Mouse (Mus musculus): ENCODE results near the gene Sin3a. TPM values are rescaled to one million over a fixed set of nuclear protein-coding genes. Genes with fewer than 3 reads are reported as not detected.

The Sin3a gene
- polyA plus RNA-seq, 1 experiment from 2014 or later: 33.2 TPM

GRCm38 (mm10) chr9:57074822-57075603, 3.2 kb downstream of the Sin3a start:
- no peaks in the 10 kb centered on the region for H3K9me3 ChIP-seq
- H3K4me3 ChIP-seq (replicated peaks): peak overlapping the region; percentile 94
- no peaks in the 10 kb centered on the region for H3K27me3 ChIP-seq
- peak overlapping the region; percentile 97 for H3K27ac ChIP-seq
- H3K36me3 ChIP-seq: no peaks in the 10 kb centered on the region
- peak overlapping the region; percentile 78 for H3K4me2 ChIP-seq (replicated peaks)
- H3K4me1 ChIP-seq (replicated peaks): peaks cover 40% of the 10 kb centered on the region
- WGBS: 7% methylated on average over 17 of the region's 17 CpGs
- ATAC-seq: no peak
- peak overlapping the region; percentile 63 for H3K9ac ChIP-seq (replicated peaks)

- Histone ChIP-seq H3K27me3 (no peaks in the 10 kb centered on the region), H3K9me3 (no peaks in the 10 kb centered on the region), H3K4me3 (replicated peaks) (peak overlapping the region; percentile 94), H3K9ac (replicated peaks) (peak overlapping the region; percentile 87), H3K36me3 (no peaks in the 10 kb centered on the region), H3K27ac (peak overlapping the region; percentile 98), H3K4me1 (replicated peaks) (peaks cover 37% of the 10 kb centered on the region), H3K4me2 (replicated peaks) (peak overlapping the region; percentile 78)
- WGBS: under 1% methylated on average over 43 of the region's 43 CpGs
- ATAC-seq: peak; percentile 90
These were observed 4.0 kb downstream of the Sin3a start for GRCm38 (mm10) chr9:57075681-57076381.

GRCm38 (mm10) chr9:57076701-57077660, 5.1 kb downstream of the Sin3a start:
- peak; percentile 2; the same call in 1 of the 2 replicates for ATAC-seq
- H3K4me2 ChIP-seq (replicated peaks): peak overlapping the region; percentile 78
- 2% methylated on average over 65 of the region's 72 CpGs for WGBS
- H3K9me3 ChIP-seq: no peaks in the 10 kb centered on the region
- no peaks in the 10 kb centered on the region for H3K36me3 ChIP-seq
- peaks cover 29% of the 10 kb centered on the region for H3K4me1 ChIP-seq (replicated peaks)
- peak overlapping the region; percentile 87 for H3K9ac ChIP-seq (replicated peaks)
- H3K4me3 ChIP-seq (replicated peaks): peak overlapping the region; percentile 94
- H3K27ac ChIP-seq: peak overlapping the region; percentile 98
- H3K27me3 ChIP-seq: no peaks in the 10 kb centered on the region

DNA sequence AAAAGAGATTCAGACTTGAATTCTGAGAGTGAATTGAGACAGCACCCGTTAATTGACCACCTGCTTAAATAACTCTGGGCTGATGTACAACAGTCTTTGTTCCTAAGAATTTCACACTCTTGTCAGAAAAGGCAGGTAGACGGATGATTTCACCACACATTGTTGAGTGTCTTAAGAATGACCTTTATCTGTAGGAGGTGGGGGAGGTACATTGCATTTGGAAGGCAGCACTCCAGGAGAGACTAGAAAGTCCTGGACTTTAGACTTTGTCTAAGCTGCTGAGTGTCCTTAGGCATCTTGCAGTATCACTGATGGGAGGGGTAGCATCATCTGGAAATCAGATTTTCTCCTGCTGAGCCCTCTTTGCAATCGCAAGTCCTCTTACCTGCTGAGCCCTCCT, 10.4 kb downstream of the Sin3a start:
- Histone ChIP-seq H3K9ac (replicated peaks) (no peak overlapping the region), H3K27ac (no peak overlapping the region), H3K4me2 (replicated peaks) (no peak overlapping the region), H3K27me3 (no peaks in the 10 kb centered on the region), H3K9me3 (no peaks in the 10 kb centered on the region), H3K36me3 (peaks cover 14% of the 10 kb centered on the region), H3K4me3 (replicated peaks) (no peak overlapping the region), H3K4me1 (replicated peaks) (peaks cover 10% of the 10 kb centered on the region)
- ATAC-seq: no peak
- WGBS: 86% methylated on average over 3 of the region's 3 CpGs

DNA sequence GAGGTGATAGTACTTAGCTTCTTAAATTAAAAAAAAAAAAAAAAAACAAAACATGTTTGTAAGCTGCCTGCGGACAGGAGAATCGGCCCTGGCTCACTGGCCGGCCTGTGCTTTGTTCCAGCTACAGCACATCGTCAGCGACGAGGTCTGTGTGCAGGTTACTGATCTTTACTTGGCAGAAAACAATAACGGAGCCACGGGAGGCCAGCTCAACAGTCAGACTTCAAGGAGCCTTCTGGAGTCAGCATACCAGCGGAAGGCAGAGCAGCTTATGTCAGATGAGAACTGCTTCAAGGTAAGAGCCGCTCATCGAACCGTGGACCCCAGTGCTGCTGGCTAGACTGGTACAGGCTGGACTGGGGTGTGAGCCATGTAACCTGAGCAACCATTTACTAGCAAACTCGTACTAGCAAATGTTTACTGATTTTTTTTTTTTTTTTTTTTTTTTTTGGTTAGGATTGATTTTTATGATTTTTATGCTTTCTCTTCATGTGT, 45.5 kb downstream of the Sin3a start:
- Histone ChIP-seq H3K9me3 (no peaks in the 10 kb centered on the region), H3K27me3 (no peaks in the 10 kb centered on the region), H3K4me2 (replicated peaks) (no peak overlapping the region), H3K4me3 (replicated peaks) (no peak overlapping the region), H3K36me3 (peaks cover 83% of the 10 kb centered on the region), H3K9ac (replicated peaks) (no peak overlapping the region), H3K4me1 (replicated peaks) (no peaks in the 10 kb centered on the region), H3K27ac (no peak overlapping the region)
- no peak for ATAC-seq
- WGBS: 90% methylated on average over 13 of the region's 13 CpGs

- Histone ChIP-seq H3K9ac (replicated peaks) (no peak overlapping the region; the same call in 1 of the 2 replicates), H3K27me3 (no peaks in the 10 kb centered on the region), H3K4me3 (replicated peaks) (peak overlapping the region; percentile 56; the same call in 1 of the 2 replicates), H3K9me3 (no peaks in the 10 kb centered on the region), H3K27ac (no peak overlapping the region), H3K36me3 (peaks cover 39% of the 10 kb centered on the region), H3K4me2 (replicated peaks) (peak overlapping the region; percentile 67), H3K4me1 (replicated peaks) (peaks cover 15% of the 10 kb centered on the region)
- ATAC-seq: no peak
These were observed 57.8 kb downstream of the Sin3a start for GRCm38 (mm10) chr9:57129641-57130040.

GRCm38 (mm10) chr9:57130577-57131433, 59.0 kb downstream of the Sin3a start, which contains the start of gene Man2c1:
Man2c1 (plus strand) TSS chr9:57130690.
- WGBS: under 1% methylated on average over 57 of the region's 58 CpGs
- peak within 1 kb of the TSS; percentile 92 for H3K27ac ChIP-seq
- H3K9ac ChIP-seq (replicated peaks): peak within 1 kb of the TSS; percentile 64
- ATAC-seq: peak; percentile 95
- peaks cover 15% of the 10 kb centered on the region for H3K4me1 ChIP-seq (replicated peaks)
- peak within 1 kb of the TSS; percentile 56 for H3K4me3 ChIP-seq (replicated peaks)
- no peaks in the 10 kb centered on the region for H3K9me3 ChIP-seq
- peak within 1 kb of the TSS; percentile 67 for H3K4me2 ChIP-seq (replicated peaks)
- peaks cover 40% of the 10 kb centered on the region for H3K36me3 ChIP-seq
- no peaks in the 10 kb centered on the region for H3K27me3 ChIP-seq

DNA sequence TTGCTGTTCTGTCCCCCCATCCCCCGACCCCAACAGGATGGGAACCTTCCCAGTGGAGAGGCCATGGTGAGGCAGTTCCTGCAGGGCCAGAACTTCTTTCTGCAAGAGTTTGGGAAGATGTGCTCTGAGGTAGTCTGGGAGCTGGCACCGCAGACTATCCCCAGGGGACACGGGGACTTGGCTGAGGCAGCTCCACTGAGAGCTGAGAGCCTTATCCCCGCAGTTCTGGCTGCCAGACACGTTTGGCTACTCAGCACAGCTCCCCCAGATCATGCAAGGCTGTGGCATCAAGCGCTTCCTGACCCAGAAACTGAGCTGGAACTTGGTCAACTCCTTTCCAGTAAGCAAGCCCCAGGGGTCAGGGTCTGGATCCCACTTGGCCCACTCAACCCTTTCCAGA, 65.4 kb downstream of the Sin3a start:
- H3K4me2 ChIP-seq (replicated peaks): no peak overlapping the region
- no peaks in the 10 kb centered on the region for H3K4me1 ChIP-seq (replicated peaks)
- H3K9me3 ChIP-seq: no peaks in the 10 kb centered on the region
- 91% methylated on average over 6 of the region's 6 CpGs for WGBS
- no peak overlapping the region for H3K4me3 ChIP-seq (replicated peaks)
- H3K36me3 ChIP-seq: peaks cover 78% of the 10 kb centered on the region
- ATAC-seq: no peak
- no peak overlapping the region for H3K9ac ChIP-seq (replicated peaks)
- no peak overlapping the region for H3K27ac ChIP-seq
- no peaks in the 10 kb centered on the region for H3K27me3 ChIP-seq

GRCm38 (mm10) chr9:57137777-57138176, 65.9 kb downstream of the Sin3a start:
- Histone ChIP-seq H3K27ac (no peak overlapping the region), H3K9ac (replicated peaks) (no peak overlapping the region), H3K9me3 (no peaks in the 10 kb centered on the region), H3K27me3 (no peaks in the 10 kb centered on the region), H3K4me1 (replicated peaks) (no peaks in the 10 kb centered on the region), H3K36me3 (peaks cover 83% of the 10 kb centered on the region), H3K4me3 (replicated peaks) (no peak overlapping the region), H3K4me2 (replicated peaks) (no peak overlapping the region)
- 89% methylated on average over 9 of the region's 9 CpGs for WGBS
- ATAC-seq: no peak

DNA sequence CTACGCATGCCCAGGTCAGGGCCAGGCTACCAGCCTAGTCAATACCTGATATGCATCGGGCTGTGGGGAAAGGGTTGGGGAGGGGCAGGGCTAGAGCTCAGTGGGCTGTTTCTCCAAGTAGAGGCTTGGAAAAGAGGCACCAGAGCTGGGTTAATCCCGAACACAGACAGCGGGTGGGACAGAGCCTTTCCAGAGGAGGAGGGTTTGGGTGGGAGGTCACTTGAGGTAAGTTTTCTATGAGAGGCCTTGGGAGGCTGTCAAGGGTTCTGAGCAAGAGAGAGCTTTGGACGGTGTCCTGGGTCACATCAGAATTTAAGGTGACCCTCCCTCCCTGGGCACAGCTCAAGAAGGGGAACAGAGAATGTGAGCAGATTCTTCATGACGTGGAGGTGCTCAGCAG, 66.7 kb downstream of the Sin3a start:
- no peak overlapping the region for H3K9ac ChIP-seq (replicated peaks)
- no peak for ATAC-seq
- H3K27ac ChIP-seq: no peak overlapping the region
- no peaks in the 10 kb centered on the region for H3K4me1 ChIP-seq (replicated peaks)
- no peak overlapping the region for H3K4me3 ChIP-seq (replicated peaks)
- WGBS: 95% methylated on average over 6 of the region's 6 CpGs
- H3K36me3 ChIP-seq: peaks cover 89% of the 10 kb centered on the region
- no peaks in the 10 kb centered on the region for H3K27me3 ChIP-seq
- H3K9me3 ChIP-seq: no peaks in the 10 kb centered on the region
- no peak overlapping the region for H3K4me2 ChIP-seq (replicated peaks)

DNA sequence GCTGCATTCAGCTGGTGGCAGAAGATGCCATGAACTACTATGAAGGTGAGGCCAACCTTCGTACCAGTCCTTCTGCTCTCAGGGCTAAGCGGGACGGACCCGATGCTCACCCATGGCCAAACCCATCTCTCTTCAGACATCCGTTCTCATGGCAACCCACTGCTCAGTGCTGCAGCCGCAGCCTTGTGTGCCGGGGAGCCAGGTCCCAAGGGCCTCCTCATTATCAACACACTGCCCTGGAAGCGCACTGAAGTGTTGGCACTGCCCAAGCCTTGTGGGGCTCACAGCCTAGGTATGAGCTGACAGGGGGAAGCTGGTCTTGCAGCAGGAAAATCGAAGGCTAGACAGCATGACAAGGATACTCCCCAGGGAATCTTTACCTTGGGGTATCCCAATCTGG, 67.3 kb downstream of the Sin3a start:
- Histone ChIP-seq H3K4me2 (replicated peaks) (no peak overlapping the region), H3K4me1 (replicated peaks) (no peaks in the 10 kb centered on the region), H3K36me3 (peaks cover 95% of the 10 kb centered on the region), H3K9me3 (no peaks in the 10 kb centered on the region), H3K9ac (replicated peaks) (0 out of 2 replicates have a peak overlapping the region, but pooled peaks have one; percentile 4), H3K4me3 (replicated peaks) (no peak overlapping the region), H3K27ac (no peak overlapping the region), H3K27me3 (no peaks in the 10 kb centered on the region)
- ATAC-seq: 0 out of 2 replicates have a peak, but pooled peaks have one; percentile 7
- WGBS: 87% methylated on average over 9 of the region's 9 CpGs

Measured in midbrain, embryonic 13.5 days (tissue).